18 mouse cellular contexts compared by ENCODE assay signal in the genomic region with DNA sequence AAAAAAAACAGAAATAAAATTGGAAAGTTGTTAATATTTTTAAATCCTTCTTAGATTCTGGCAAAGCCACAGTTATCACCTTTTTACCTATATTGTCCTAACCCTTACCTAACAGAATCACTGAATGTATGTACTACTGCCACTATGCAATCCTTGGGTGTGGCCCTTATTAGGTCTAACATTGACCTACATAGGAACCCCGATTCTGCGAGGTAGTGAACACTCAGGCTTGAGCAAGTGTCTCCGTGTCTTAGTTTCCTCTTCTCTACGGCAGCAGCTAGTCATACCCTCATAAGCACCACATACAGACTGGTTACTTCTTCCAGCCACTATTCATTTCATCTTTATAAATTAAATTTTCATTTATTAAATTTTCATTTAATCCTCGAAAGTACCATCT. TPM values are rescaled to one million over a fixed set of nuclear protein-coding genes. Genes with fewer than 3 reads are reported as not detected.
DNase-seq lines count a peak whose midpoint lies in the region; ATAC-seq and TF ChIP-seq lines count a peak whose summit lies in the region.
"Had no signal": no experiment of that assay in that cellular context is flagged by ENCODE, and none has a peak within 500 bp of the region (broad histone marks: within the 10 kb centered on the region; RNA-seq: fewer than 3 reads in every experiment).

No protein-coding gene starts in this region.

- H3K79me2 ChIP-seq in MEL (ENCODE audit: control insufficient read depth, insufficient read depth, low read length, poor library complexity), result peaks cover 2% of the 10 kb centered on the region; the same call in 1 of the 2 replicates

- no peak overlapping the region for H3K4me3 ChIP-seq in liver, embryonic 13.5 days (replicated peaks)
- no peak overlapping the region for H3K4me3 ChIP-seq in liver, embryonic 11.5 days (ENCODE audit: low read depth, low read length)
- H3K4me3 ChIP-seq in E14TG2a.4 (replicated peaks; ENCODE audit: low read length) (0 out of 2 replicates have a peak overlapping the region, but pooled peaks have one; percentile 80), MEL (ENCODE audit: control insufficient read depth in 1 of 2, insufficient read depth in 1 of 2, low read depth in 2 of 2, low read length in 2 of 2) (peak overlapping the region; percentile 60 to 89)
- no peak overlapping the region for H3K4me3 ChIP-seq in heart, embryonic 12.5 days
- H3K4me3 ChIP-seq in forebrain, embryonic 12.5 days (replicated peaks), result no peak overlapping the region

- TF ChIP-seq CTCF in E14TG2a.4 (conservative IDR thresholded peaks at IDR 0.05; ENCODE audit: low read length), result no peak
- no peak for TF ChIP-seq CTCF in MEL (IDR thresholded peaks at IDR 0.05 in 2 of 3, conservative IDR thresholded peaks at IDR 0.05 in 1 of 3; ENCODE audit: control insufficient read depth in 1 of 3, insufficient read depth in 1 of 3, low read depth in 2 of 3, low read length in 3 of 3, poor library complexity in 1 of 3, severe bottlenecking in 1 of 3)

- no peak overlapping the region for H3K9ac ChIP-seq in liver, embryonic 13.5 days
- no peak overlapping the region for H3K9ac ChIP-seq in liver, embryonic 11.5 days (ENCODE audit: low read depth, low read length)
- peak overlapping the region; percentile 85 for H3K9ac ChIP-seq in MEL (ENCODE audit: control insufficient read depth, low read depth, low read length, poor library complexity, severe bottlenecking)
- H3K9ac ChIP-seq in heart, embryonic 12.5 days, result no peak overlapping the region
- no peak overlapping the region for H3K9ac ChIP-seq in forebrain, embryonic 12.5 days
- H3K9ac ChIP-seq: embryonic facial prominence, embryonic 15.5 days had no signal

- no peak overlapping the region for H3K27ac ChIP-seq in liver, embryonic 13.5 days
- no peak overlapping the region for H3K27ac ChIP-seq in liver, embryonic 11.5 days (ENCODE audit: low read depth, low read length)
- peak overlapping the region; percentile 38 for H3K27ac ChIP-seq in MEL (ENCODE audit: control insufficient read depth, low read depth, low read length)
- H3K27ac ChIP-seq in heart, embryonic 12.5 days (ENCODE audit: poor library complexity, severe bottlenecking), result no peak overlapping the region
- no peak overlapping the region for H3K27ac ChIP-seq in forebrain, embryonic 12.5 days
- H3K27ac ChIP-seq: embryonic facial prominence, embryonic 13.5 days; embryonic facial prominence, embryonic 15.5 days had no signal

- H3K36me3 ChIP-seq in liver, embryonic 13.5 days, result no peaks in the 10 kb centered on the region
- no peaks in the 10 kb centered on the region for H3K36me3 ChIP-seq in liver, embryonic 11.5 days (ENCODE audit: control insufficient read depth, insufficient read depth, low read length)
- H3K36me3 ChIP-seq in E14TG2a.4 (ENCODE audit: insufficient read depth, low read length) (no peaks in the 10 kb centered on the region), MEL (ENCODE audit: control insufficient read depth in 1 of 2, insufficient read depth in 2 of 2, low read length in 2 of 2) (peaks cover 0 to 14% of the 10 kb centered on the region in 2 experiments; a peak in 2 of 4 replicates)
- no peaks in the 10 kb centered on the region for H3K36me3 ChIP-seq in heart, embryonic 12.5 days
- H3K36me3 ChIP-seq in forebrain, embryonic 12.5 days (replicated peaks), result no peaks in the 10 kb centered on the region
- H3K36me3 ChIP-seq: embryonic facial prominence, embryonic 13.5 days; embryonic facial prominence, embryonic 15.5 days; forebrain, embryonic 10.5 days; G1E had no signal

- no peak for DNase-seq in liver, embryonic 13.5 days
- no peak for DNase-seq in liver, embryonic 11.5 days (ENCODE audit: low spot score)
- peak; percentile 44 for DNase-seq in A20 (ENCODE audit: low read depth, low spot score)
- DNase-seq in MEL (ENCODE audit: low read depth, low spot score), result peak; percentile 56
- DNase-seq in neural tube, embryonic 10.5 days (ENCODE audit: extremely low spot score, low spot score), result no peak
- DNase-seq: cerebellum, adult 11 months; cerebellum, adult 18-20 months; cerebellum, adult 8-10 months; cerebellum, adult 9-11 months had no signal

- ATAC-seq in liver, embryonic 13.5 days (ENCODE audit: low read depth), result no peak
- ATAC-seq in liver, embryonic 11.5 days (replicated peaks; ENCODE audit: low FRiP score), result no peak
- no peak for ATAC-seq in heart, embryonic 12.5 days (ENCODE audit: insufficient number of reproducible peaks, low FRiP score)
- ATAC-seq in forebrain, embryonic 12.5 days (ENCODE audit: low FRiP score), result no peak

- peak overlapping the region; percentile 74; the same call in 1 of the 2 replicates for H3K4me2 ChIP-seq in liver, embryonic 13.5 days
- no peak overlapping the region for H3K4me2 ChIP-seq in liver, embryonic 11.5 days
- no peak overlapping the region for H3K4me2 ChIP-seq in heart, embryonic 12.5 days
- no peak overlapping the region for H3K4me2 ChIP-seq in forebrain, embryonic 12.5 days

- no peak for TF ChIP-seq EP300 in MEL (IDR thresholded peaks at IDR 0.05; ENCODE audit: low read depth in 1 of 2, low read length in 2 of 2)

- TF ChIP-seq POLR2A in MEL (IDR thresholded peaks at IDR 0.05; ENCODE audit: control insufficient read depth in 1 of 2, insufficient read depth in 1 of 2, low read depth in 1 of 2, low read length in 2 of 2, poor library complexity in 1 of 2), result peak in 1 of 2 experiments; percentile 45; a peak in 1 of 4 replicates

- H3K9me3 ChIP-seq in liver, embryonic 13.5 days (replicated peaks), result no peaks in the 10 kb centered on the region
- H3K9me3 ChIP-seq in liver, embryonic 11.5 days (ENCODE audit: control insufficient read depth, low read length), result no peaks in the 10 kb centered on the region
- no peaks in the 10 kb centered on the region for H3K9me3 ChIP-seq in E14TG2a.4 (ENCODE audit: low read length)
- no peaks in the 10 kb centered on the region for H3K9me3 ChIP-seq in MEL (replicated peaks; ENCODE audit: insufficient read depth, low read length)
- H3K9me3 ChIP-seq in heart, embryonic 12.5 days (replicated peaks), result no peaks in the 10 kb centered on the region
- no peaks in the 10 kb centered on the region for H3K9me3 ChIP-seq in forebrain, embryonic 12.5 days
- H3K9me3 ChIP-seq: embryonic facial prominence, embryonic 13.5 days; embryonic facial prominence, embryonic 15.5 days; forebrain, embryonic 10.5 days; G1E had no signal

- no peak for TF ChIP-seq RAD21 in MEL (IDR thresholded peaks at IDR 0.05; ENCODE audit: low read depth, low read length)

- peaks cover 26% of the 10 kb centered on the region for H3K4me1 ChIP-seq in liver, embryonic 13.5 days (replicated peaks)
- H3K4me1 ChIP-seq in liver, embryonic 11.5 days (replicated peaks; ENCODE audit: control insufficient read depth, insufficient read depth, low read length), result no peaks in the 10 kb centered on the region
- peaks cover 37% of the 10 kb centered on the region for H3K4me1 ChIP-seq in E14TG2a.4 (replicated peaks; ENCODE audit: low read depth, low read length)
- H3K4me1 ChIP-seq in MEL (ENCODE audit: control insufficient read depth in 1 of 2, insufficient read depth in 2 of 2, low read length in 2 of 2), result peaks cover 2 to 5% of the 10 kb centered on the region in 2 experiments; a peak in 3 of 4 replicates
- no peaks in the 10 kb centered on the region for H3K4me1 ChIP-seq in heart, embryonic 12.5 days (replicated peaks)
- H3K4me1 ChIP-seq in forebrain, embryonic 12.5 days, result no peaks in the 10 kb centered on the region
- H3K4me1 ChIP-seq: embryonic facial prominence, embryonic 13.5 days; embryonic facial prominence, embryonic 15.5 days had no signal

- H3K27me3 ChIP-seq in liver, embryonic 13.5 days, result no peaks in the 10 kb centered on the region
- no peaks in the 10 kb centered on the region for H3K27me3 ChIP-seq in liver, embryonic 11.5 days (replicated peaks; ENCODE audit: control insufficient read depth, insufficient read depth, low read length)
- H3K27me3 ChIP-seq in E14TG2a.4 (ENCODE audit: insufficient read depth, low read length), result no peaks in the 10 kb centered on the region
- no peaks in the 10 kb centered on the region for H3K27me3 ChIP-seq in MEL (ENCODE audit: control insufficient read depth in 1 of 2, insufficient read depth in 2 of 2, low read length in 2 of 2)
- no peaks in the 10 kb centered on the region for H3K27me3 ChIP-seq in heart, embryonic 12.5 days (replicated peaks)
- H3K27me3 ChIP-seq in forebrain, embryonic 12.5 days, result no peaks in the 10 kb centered on the region
- H3K27me3 ChIP-seq: embryonic facial prominence, embryonic 13.5 days; embryonic facial prominence, embryonic 15.5 days had no signal

- 74% methylated on average over 5 of the region's 5 CpGs for WGBS in liver, embryonic 13.5 days (ENCODE audit: insufficient replicate concordance)
- 85% methylated on average over 5 of the region's 5 CpGs for WGBS in liver, embryonic 11.5 days
- 82% methylated on average over 5 of the region's 5 CpGs for WGBS in heart, embryonic 12.5 days
- WGBS in forebrain, embryonic 12.5 days, result 93% methylated on average over 5 of the region's 5 CpGs

TF ChIP-seq in MEL, 35 proteins besides CTCF, POLR2A, EP300 and RAD21 (continues in another document):
- TF ChIP-seq USF2 (IDR thresholded peaks at IDR 0.05; ENCODE audit: borderline replicate concordance in 1 of 2, insufficient read depth in 1 of 2, low read depth in 1 of 2, low read length in 2 of 2) (no peak), UBTF (IDR thresholded peaks at IDR 0.05; ENCODE audit: borderline replicate concordance, insufficient read depth, low read depth, low read length) (no peak), TBP (IDR thresholded peaks at IDR 0.05; ENCODE audit: low read depth, low read length) (peak; percentile 82), ZC3H11A (IDR thresholded peaks at IDR 0.05; ENCODE audit: low read depth, low read length) (no peak), SIN3A (IDR thresholded peaks at IDR 0.05; ENCODE audit: low read length) (no peak)

RNA-seq across cellular contexts. Expression of a gene that starts 0.7 kb away (rescaled TPM):
- polyA plus RNA-seq in liver, embryonic 13.5 days (2015; fragmentation: Nextera tagmentation; extraction: Ambion mirVana), result 1.0 and 1.1 TPM in 2 replicates
- polyA plus RNA-seq in liver, embryonic 11.5 days (2014; fragmentation: Nextera tagmentation; extraction: Ambion mirVana), result 1.7 and 2.0 TPM in 2 replicates
- 1.4 and 2.7 TPM in 2 replicates for total RNA-seq in MEL (2012; rRNA removed)
- polyA plus RNA-seq in MEL (2012; ENCODE audit: insufficient read depth in 1 of 2, insufficient read length in 2 of 2, low read depth in 1 of 2, low replicate concordance in 2 of 2, missing spikeins in 1 of 2), result 1 to 10 TPM in 1 of 2 experiments, not detected in 1; 8.3 TPM
- polyA plus RNA-seq in heart, embryonic 12.5 days (2016; fragmentation: Nextera tagmentation; extraction: Ambion mirVana), result 2.5 and 3.1 TPM in 2 replicates
- polyA plus RNA-seq in forebrain, embryonic 12.5 days (2016; fragmentation: Nextera tagmentation; extraction: Ambion mirVana), result 0.47 and 0.86 TPM in 2 replicates
- total RNA-seq: common myeloid progenitor, adult 5-6 weeks had no signal
- polyA plus RNA-seq: erythroblast, embryonic 14.5 days; G1E had no signal

RNA-seq across cellular contexts. Expression of a gene that starts 52.7 kb away (rescaled TPM):
- polyA plus RNA-seq in liver, embryonic 13.5 days (2015; fragmentation: Nextera tagmentation; extraction: Ambion mirVana), result 657 and 659 TPM in 2 replicates
- polyA plus RNA-seq in liver, embryonic 11.5 days (2014; fragmentation: Nextera tagmentation; extraction: Ambion mirVana), result 942 and 1,011 TPM in 2 replicates
- total RNA-seq in MEL (2012; rRNA removed), result 704 and 776 TPM in 2 replicates
- polyA plus RNA-seq in MEL (2012; ENCODE audit: insufficient read depth in 1 of 2, insufficient read length in 2 of 2, low read depth in 1 of 2, low replicate concordance in 2 of 2, missing spikeins in 1 of 2), result 1,000 to 10,000 TPM in 1 of 2 experiments, 100 to 1,000 TPM in 1; 263 to 1,006 TPM
- polyA plus RNA-seq in heart, embryonic 12.5 days (2016; fragmentation: Nextera tagmentation; extraction: Ambion mirVana), result 989 and 1,024 TPM in 2 replicates
- polyA plus RNA-seq in forebrain, embryonic 12.5 days (2016; fragmentation: Nextera tagmentation; extraction: Ambion mirVana), result 694 and 710 TPM in 2 replicates

Comparison
In these comparisons a context has a peak if more than half of its experiments do, and no peak if none do; other contexts are left out.
1. DNase-seq: peak in A20 (single experiment) and MEL (single experiment); none in liver, embryonic 13.5 days (single experiment), liver, embryonic 11.5 days (single experiment) and neural tube, embryonic 10.5 days (single experiment).
2. H3K4me3 ChIP-seq: peak in E14TG2a.4 (single experiment) and MEL (2 of 2); none in liver, embryonic 13.5 days (single experiment), liver, embryonic 11.5 days (single experiment), heart, embryonic 12.5 days (single experiment) and forebrain, embryonic 12.5 days (single experiment).